Mouse (Mus musculus): Measurements from ENCODE around the gene Cntn4. TPM values are rescaled to one million over a fixed set of nuclear protein-coding genes. Genes with fewer than 3 reads are reported as not detected.

Gene Cntn4
- polyA plus RNA-seq, 1 experiment = not detected

- Histone ChIP-seq H3K4me3 (ENCODE audit: insufficient read depth, low read depth, low read length) (no peak overlapping the region), H3K4me1 (ENCODE audit: control insufficient read depth, insufficient read depth, insufficient read length, low read length) (no peaks in the 10 kb centered on the region), H3K27ac (replicated peaks; ENCODE audit: low read depth, low read length) (no peak overlapping the region)
Measured at GRCm38 (mm10) chr6:106213071-106213470, 535.6 kb downstream of the Cntn4 start.

GRCm38 (mm10) chr6:106237046-106237948 lies 559.8 kb downstream of the Cntn4 start:
- Histone ChIP-seq H3K27ac (replicated peaks; ENCODE audit: low read depth, low read length) (no peak overlapping the region), H3K4me1 (ENCODE audit: control insufficient read depth, insufficient read depth, insufficient read length, low read length) (no peaks in the 10 kb centered on the region), H3K4me3 (ENCODE audit: insufficient read depth, low read depth, low read length) (no peak overlapping the region)

GRCm38 (mm10) chr6:106241553-106241952 lies 564.1 kb downstream of the Cntn4 start:
- no peaks in the 10 kb centered on the region for H3K4me1 ChIP-seq (ENCODE audit: control insufficient read depth, insufficient read depth, insufficient read length, low read length)
- no peak overlapping the region for H3K27ac ChIP-seq (replicated peaks; ENCODE audit: low read depth, low read length)
- no peak overlapping the region for H3K4me3 ChIP-seq (ENCODE audit: insufficient read depth, low read depth, low read length)

- no peak overlapping the region for H3K27ac ChIP-seq (replicated peaks; ENCODE audit: low read depth, low read length)
- no peak overlapping the region for H3K4me3 ChIP-seq (ENCODE audit: insufficient read depth, low read depth, low read length)
- no peaks in the 10 kb centered on the region for H3K4me1 ChIP-seq (ENCODE audit: control insufficient read depth, insufficient read depth, insufficient read length, low read length)
Measured at GRCm38 (mm10) chr6:106263396-106263795, 585.9 kb downstream of the Cntn4 start.

GRCm38 (mm10) chr6:106265487-106265886 lies 588.0 kb downstream of the Cntn4 start:
- no peaks in the 10 kb centered on the region for H3K4me1 ChIP-seq (ENCODE audit: control insufficient read depth, insufficient read depth, insufficient read length, low read length)
- no peak overlapping the region for H3K27ac ChIP-seq (replicated peaks; ENCODE audit: low read depth, low read length)
- no peak overlapping the region for H3K4me3 ChIP-seq (ENCODE audit: insufficient read depth, low read depth, low read length)

GRCm38 (mm10) chr6:106266304-106266703 lies 588.8 kb downstream of the Cntn4 start:
- Histone ChIP-seq H3K4me3 (ENCODE audit: insufficient read depth, low read depth, low read length) (no peak overlapping the region), H3K4me1 (ENCODE audit: control insufficient read depth, insufficient read depth, insufficient read length, low read length) (no peaks in the 10 kb centered on the region), H3K27ac (replicated peaks; ENCODE audit: low read depth, low read length) (no peak overlapping the region)

GRCm38 (mm10) chr6:106268723-106269122 lies 591.3 kb downstream of the Cntn4 start:
- no peaks in the 10 kb centered on the region for H3K4me1 ChIP-seq (ENCODE audit: control insufficient read depth, insufficient read depth, insufficient read length, low read length)
- no peak overlapping the region for H3K4me3 ChIP-seq (ENCODE audit: insufficient read depth, low read depth, low read length)
- H3K27ac ChIP-seq (replicated peaks; ENCODE audit: low read depth, low read length) = no peak overlapping the region

GRCm38 (mm10) chr6:106277139-106277538 lies 599.7 kb downstream of the Cntn4 start:
- H3K27ac ChIP-seq (replicated peaks; ENCODE audit: low read depth, low read length) = no peak overlapping the region
- no peak overlapping the region for H3K4me3 ChIP-seq (ENCODE audit: insufficient read depth, low read depth, low read length)
- H3K4me1 ChIP-seq (ENCODE audit: control insufficient read depth, insufficient read depth, insufficient read length, low read length) = no peaks in the 10 kb centered on the region

- Histone ChIP-seq H3K27ac (replicated peaks; ENCODE audit: low read depth, low read length) (no peak overlapping the region), H3K4me1 (ENCODE audit: control insufficient read depth, insufficient read depth, insufficient read length, low read length) (no peaks in the 10 kb centered on the region), H3K4me3 (ENCODE audit: insufficient read depth, low read depth, low read length) (no peak overlapping the region)
Measured at GRCm38 (mm10) chr6:106281621-106282020, 604.2 kb downstream of the Cntn4 start.

- H3K4me3 ChIP-seq (ENCODE audit: insufficient read depth, low read depth, low read length) = no peak overlapping the region
- H3K4me1 ChIP-seq (ENCODE audit: control insufficient read depth, insufficient read depth, insufficient read length, low read length) = no peaks in the 10 kb centered on the region
- H3K27ac ChIP-seq (replicated peaks; ENCODE audit: low read depth, low read length) = no peak overlapping the region
Measured at GRCm38 (mm10) chr6:106283815-106284214, 606.4 kb downstream of the Cntn4 start.

- no peak overlapping the region for H3K4me3 ChIP-seq (ENCODE audit: insufficient read depth, low read depth, low read length)
- no peaks in the 10 kb centered on the region for H3K4me1 ChIP-seq (ENCODE audit: control insufficient read depth, insufficient read depth, insufficient read length, low read length)
- no peak overlapping the region for H3K27ac ChIP-seq (replicated peaks; ENCODE audit: low read depth, low read length)
Measured at GRCm38 (mm10) chr6:106299451-106299850, 622.0 kb downstream of the Cntn4 start.

- no peak overlapping the region for H3K4me3 ChIP-seq (ENCODE audit: insufficient read depth, low read depth, low read length)
- H3K27ac ChIP-seq (replicated peaks; ENCODE audit: low read depth, low read length) = no peak overlapping the region
- no peaks in the 10 kb centered on the region for H3K4me1 ChIP-seq (ENCODE audit: control insufficient read depth, insufficient read depth, insufficient read length, low read length)
Measured at GRCm38 (mm10) chr6:106300179-106300578, 622.7 kb downstream of the Cntn4 start.

- Histone ChIP-seq H3K4me1 (ENCODE audit: control insufficient read depth, insufficient read depth, insufficient read length, low read length) (no peaks in the 10 kb centered on the region), H3K4me3 (ENCODE audit: insufficient read depth, low read depth, low read length) (no peak overlapping the region), H3K27ac (replicated peaks; ENCODE audit: low read depth, low read length) (no peak overlapping the region)
Measured at GRCm38 (mm10) chr6:106302435-106302834, 625.0 kb downstream of the Cntn4 start.

GRCm38 (mm10) chr6:106328987-106329386 lies 651.5 kb downstream of the Cntn4 start:
- no peak overlapping the region for H3K27ac ChIP-seq (replicated peaks; ENCODE audit: low read depth, low read length)
- no peak overlapping the region for H3K4me3 ChIP-seq (ENCODE audit: insufficient read depth, low read depth, low read length)
- no peaks in the 10 kb centered on the region for H3K4me1 ChIP-seq (ENCODE audit: control insufficient read depth, insufficient read depth, insufficient read length, low read length)

GRCm38 (mm10) chr6:106329636-106330035 lies 652.2 kb downstream of the Cntn4 start:
- H3K27ac ChIP-seq (replicated peaks; ENCODE audit: low read depth, low read length) = no peak overlapping the region
- H3K4me1 ChIP-seq (ENCODE audit: control insufficient read depth, insufficient read depth, insufficient read length, low read length) = no peaks in the 10 kb centered on the region
- H3K4me3 ChIP-seq (ENCODE audit: insufficient read depth, low read depth, low read length) = no peak overlapping the region

- H3K4me1 ChIP-seq (ENCODE audit: control insufficient read depth, insufficient read depth, insufficient read length, low read length) = no peaks in the 10 kb centered on the region
- no peak overlapping the region for H3K4me3 ChIP-seq (ENCODE audit: insufficient read depth, low read depth, low read length)
- no peak overlapping the region for H3K27ac ChIP-seq (replicated peaks; ENCODE audit: low read depth, low read length)
Measured at GRCm38 (mm10) chr6:106332466-106332865, 655.0 kb downstream of the Cntn4 start.

All from brown adipose tissue, adult 24 weeks (tissue).